Mouse (Mus musculus): ENCODE data around the gene Csnk1e.

DNA sequence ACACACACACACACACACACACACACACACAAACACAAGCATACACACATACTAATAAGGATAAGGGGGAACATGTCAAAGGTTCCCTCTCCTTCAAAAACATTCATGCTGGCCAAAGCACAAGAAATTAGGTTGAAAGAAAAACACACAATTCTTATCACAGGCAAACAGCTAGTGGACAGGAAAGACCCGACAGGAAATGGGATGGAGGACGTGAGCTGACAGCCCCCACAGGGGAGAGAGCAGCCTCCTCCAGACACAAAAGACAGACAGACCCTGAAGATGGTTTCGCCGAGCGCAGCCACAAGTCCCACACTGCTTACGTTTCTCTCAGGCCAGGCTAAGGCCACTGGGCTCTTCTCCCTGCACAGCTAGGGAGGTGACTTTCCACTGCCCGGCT lies 23.4 kb downstream of the Csnk1e start:
- no peak for TF ChIP-seq CTCF (IDR thresholded peaks at IDR 0.05; ENCODE audit: borderline replicate concordance, insufficient read depth, low read length)
- no peak for TF ChIP-seq POLR2A (IDR thresholded peaks at IDR 0.05; ENCODE audit: low read depth, low read length)

All from embryonic fibroblast, embryonic 13.5 days (primary cell).